Comparison of ENCODE assay signal across 26 mouse cellular contexts in the genomic region with DNA sequence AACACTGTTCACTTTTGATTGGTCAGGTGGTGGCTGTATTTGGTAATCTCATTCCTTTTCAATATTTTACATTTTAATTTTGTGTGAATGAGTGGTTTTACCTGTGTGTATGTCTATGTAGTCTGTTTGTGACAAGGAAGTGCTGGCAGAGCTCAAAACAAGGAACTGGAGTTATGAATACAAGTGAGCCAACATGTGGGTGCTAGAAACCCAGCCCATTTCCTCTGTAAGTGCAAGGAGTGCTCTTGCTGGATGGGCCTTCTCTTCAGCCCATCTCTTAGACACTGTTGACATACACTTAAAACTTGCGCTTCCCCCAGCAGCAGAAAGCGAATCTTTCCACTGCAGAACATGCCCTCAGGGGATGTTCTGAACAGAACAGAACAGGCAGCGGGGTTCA. TPM values are rescaled to one million over a fixed set of nuclear protein-coding genes. Genes with fewer than 3 reads are reported as not detected.
A peak's percentile ranks its signal among the peaks of the same experiment; 100 is the strongest.
DNase-seq lines count a peak whose midpoint lies in the region; ATAC-seq and TF ChIP-seq lines count a peak whose summit lies in the region.
"Had no signal": no experiment of that assay in that cellular context is flagged by ENCODE, and none has a peak within 500 bp of the region (broad histone marks: within the 10 kb centered on the region; RNA-seq: fewer than 3 reads in every experiment).

No protein-coding gene starts in this region.

- no peaks in the 10 kb centered on the region for H3K36me3 ChIP-seq in splenic B cell, adult 2 months (ENCODE audit: control insufficient read depth, insufficient read depth, low read length, poor library complexity, severe bottlenecking)
- H3K36me3 ChIP-seq: embryonic facial prominence, embryonic 10.5 days; embryonic facial prominence, embryonic 13.5 days; forebrain, embryonic 12.5 days; forebrain, embryonic 15.5 days had no signal

- TF ChIP-seq POLR2A in cerebellum, adult 2 months (IDR thresholded peaks at IDR 0.05; ENCODE audit: borderline replicate concordance, insufficient read depth, low read length), result no peak

- H3K4me3 ChIP-seq in cerebellum, adult 2 months (replicated peaks; ENCODE audit: insufficient read depth, low read depth, low read length), result no peak overlapping the region
- H3K4me3 ChIP-seq: embryonic facial prominence, embryonic 10.5 days; embryonic facial prominence, embryonic 13.5 days; erythroblast, embryonic 14.5 days; forebrain, embryonic 12.5 days; forebrain, embryonic 15.5 days had no signal

- H3K27me3 ChIP-seq in splenic B cell, adult 2 months (ENCODE audit: control insufficient read depth, insufficient read depth, low read length, poor library complexity, severe bottlenecking), result no peaks in the 10 kb centered on the region
- no peaks in the 10 kb centered on the region for H3K27me3 ChIP-seq in cerebellum, adult 2 months (ENCODE audit: control insufficient read depth, insufficient read depth, low read length)
- H3K27me3 ChIP-seq: embryonic facial prominence, embryonic 13.5 days; forebrain, embryonic 12.5 days; forebrain, embryonic 15.5 days had no signal

- H3K4me1 ChIP-seq in cerebellum, adult 2 months (ENCODE audit: control insufficient read depth, insufficient read depth, low read length), result no peaks in the 10 kb centered on the region
- H3K4me1 ChIP-seq: embryonic facial prominence, embryonic 10.5 days; embryonic facial prominence, embryonic 13.5 days; forebrain, embryonic 12.5 days; forebrain, embryonic 15.5 days had no signal

- no peak overlapping the region for H3K27ac ChIP-seq in cerebellum, adult 2 months (ENCODE audit: insufficient read depth, low read length)
- H3K27ac ChIP-seq: embryonic facial prominence, embryonic 10.5 days; embryonic facial prominence, embryonic 13.5 days; forebrain, embryonic 12.5 days; forebrain, embryonic 15.5 days; hindbrain, embryonic 14.5 days; hindbrain, postnatal 0 days had no signal

- ATAC-seq in CD4-positive, CD25-positive, alpha-beta regulatory T cell, adult 4 months, result no peak
- ATAC-seq in megakaryocyte, adult 5-6 weeks (ENCODE audit: poor library complexity, severe bottlenecking), result peak; percentile 70
- ATAC-seq: forebrain, embryonic 15.5 days; hindbrain, postnatal 0 days; inflammation-experienced regulatory T-cells, adult 6 months; intestine, embryonic 16.5 days; Patski had no signal

- DNase-seq in CD4-positive, CD25-positive, alpha-beta regulatory T cell, adult 2 months (ENCODE audit: low read depth, low spot score), result peak; percentile 3
- DNase-seq in splenic B cell, adult 2 months (ENCODE audit: low read depth, low spot score), result peak; percentile 1
- DNase-seq in retina, embryonic 14.5 days (ENCODE audit: low spot score), result no peak
- DNase-seq in cerebellum, adult 2 months, result no peak
- DNase-seq: adrenal gland, postnatal 10 days; adrenal gland, postnatal 36 days; B cell, adult 2 months; cerebellum, adult 18-20 months; cerebellum, adult 9-11 months; cerebellum, postnatal 25 days; embryo, embryonic 11 days; gastrocnemius, postnatal 10 days; gastrocnemius, postnatal 36 days; heart, adult 11 months had no signal

- WGBS in cerebellum, adult 2 months, result 97% methylated on average over 3 of the region's 3 CpGs

- no peak for TF ChIP-seq CTCF in cerebellum, adult 2 months (IDR thresholded peaks at IDR 0.05; ENCODE audit: borderline replicate concordance, insufficient read depth, low read depth, low read length)

RNA-seq across cellular contexts. Expression of a gene that starts 23.7 kb away (rescaled TPM):
- 100 to 1,000 TPM; 178 to 203 TPM for polyA plus RNA-seq in CD4-positive, CD25-positive, alpha-beta regulatory T cell, adult 4 months (2017; shearing (Covaris generic))
- total RNA-seq in megakaryocyte, adult 5-6 weeks (2015), result 161 and 177 TPM in 2 replicates
- total RNA-seq in megakaryocyte, adult 5-6 weeks (2017), result 72.4 and 88.5 TPM in 2 replicates
- polyA plus RNA-seq in cerebellum, adult 2 months (2012; rRNA removed), result 238 and 261 TPM in 2 replicates

Comparison
In these comparisons a context has a peak if more than half of its experiments do, and no peak if none do; other contexts are left out.
1. DNase-seq: peak in CD4-positive, CD25-positive, alpha-beta regulatory T cell, adult 2 months (single experiment) and splenic B cell, adult 2 months (single experiment); none in retina, embryonic 14.5 days (single experiment) and cerebellum, adult 2 months (0 of 2).